Mouse (Mus musculus) adrenal gland, postnatal 25 days (tissue): Measurements from ENCODE around the gene Olfr517. TPM values are rescaled to one million over a fixed set of nuclear protein-coding genes. Genes with fewer than 3 reads are reported as not detected.

Experiments used
- DNase-seq: peaks from one replicate; pipeline ENCODE4 v3.0.0; 2021; ENCODE audit warnings: mixed read lengths
- long read RNA-seq: library from polyadenylated mRNA; stranded (forward); transcript quantifications from one replicate; pipeline ENCODE4 v2.0.0, GENCODE M21; 2021
- total RNA-seq: library from RNA; stranded (reverse); gene quantifications from 2 replicates; pipeline ENCODE4 v1.2.3, GENCODE M21; 2021

Gene Olfr517
- not detected in 2 replicates for total RNA-seq
- long read RNA-seq: 0 reads

GRCm38 (mm10) chr7:108872279-108872678 is at the start of gene Olfr517:
Gene Olfr517 (minus strand): TSS chr7:108872379.
- no peak for DNase-seq

GRCm38 (mm10) chr7:108903969-108904368 is 31.8 kb upstream of the Olfr517 start:
- DNase-seq: no peak

DNA sequence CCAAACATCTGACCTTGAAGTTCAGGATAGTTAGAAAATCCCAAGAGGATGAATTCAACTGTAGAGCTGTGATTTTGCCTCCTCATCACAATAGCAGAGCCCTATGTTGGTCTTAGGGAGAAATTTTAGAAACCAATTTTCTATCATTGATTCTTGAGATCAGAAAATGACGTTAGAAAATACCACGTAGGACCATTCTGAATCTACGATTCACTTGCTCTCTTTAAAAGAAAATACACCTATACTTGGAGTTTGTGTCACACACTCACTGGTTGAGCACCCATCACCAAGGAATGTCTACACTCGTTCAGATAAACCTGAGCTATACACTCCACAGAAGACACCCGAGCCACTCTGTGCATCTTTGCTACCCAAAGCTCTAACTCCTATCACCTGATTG is 22.1 kb upstream of the Olfr517 start, which contains the start of gene Olfr519:
Gene Olfr519 (minus strand): TSS at position 101 of the 400 bp plus-strand sequence.
- no peak for DNase-seq

DNA sequence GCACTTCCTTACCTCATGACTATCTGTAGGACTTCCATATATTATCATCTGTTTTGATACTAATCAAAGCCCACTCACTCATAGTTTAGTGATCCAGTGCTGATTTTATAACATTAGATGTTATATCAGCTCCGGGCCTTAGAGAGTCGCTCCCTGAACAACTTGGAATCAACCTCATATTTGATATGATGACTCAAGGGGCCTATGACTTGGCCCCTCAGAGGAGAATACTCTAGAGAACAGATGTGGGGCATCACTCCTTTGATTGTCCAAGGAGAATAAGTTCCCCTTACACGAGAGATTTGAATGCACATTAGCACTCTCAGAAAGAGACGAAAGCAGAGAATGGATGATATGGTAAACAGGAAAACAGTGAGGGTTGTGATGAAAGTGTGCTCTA is 12.7 kb upstream of the Olfr517 start, which contains the start of gene Olfr518:
Gene Olfr518 (minus strand): TSS at position 101 of the 400 bp plus-strand sequence.
- no peak for DNase-seq

GRCm38 (mm10) chr7:108850429-108850828 is 21.8 kb downstream of the Olfr517 start, which contains the start of gene Olfr516:
Gene Olfr516 (minus strand): TSS chr7:108850529.
- no peak for DNase-seq

DNA sequence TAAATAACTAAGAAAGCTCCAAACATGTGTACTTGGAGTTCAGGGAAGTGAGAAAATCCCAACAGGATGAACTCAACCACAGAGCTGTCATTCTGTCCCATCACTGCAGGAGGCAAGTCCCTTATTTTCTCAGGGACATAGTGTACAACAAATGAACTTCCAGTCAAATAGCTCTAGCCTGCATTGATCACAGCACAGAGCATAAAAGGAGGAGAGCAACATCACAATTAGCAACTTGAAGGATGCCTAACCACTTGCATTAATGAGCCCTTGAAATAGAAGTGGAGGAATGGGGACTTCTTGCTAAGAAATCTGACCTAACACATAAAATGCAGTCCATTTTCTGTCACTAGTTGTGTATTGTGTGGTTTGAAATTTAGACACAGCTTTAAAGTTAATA is 46.3 kb downstream of the Olfr517 start, which contains the start of gene Olfr514:
Gene Olfr514 (minus strand): TSS at position 101 of the 400 bp plus-strand sequence.
- no peak for DNase-seq

Other genes with a start within 250 kb of the Olfr517 start
- gene Olfr508, start 242.4 kb downstream of the Olfr517 start, total RNA-seq: not detected in 2 replicates
- not detected in 2 replicates for gene Olfr509, start 220.5 kb downstream of the Olfr517 start, total RNA-seq
- gene Olfr510, start 206.0 kb downstream of the Olfr517 start, total RNA-seq: not detected in 2 replicates
- gene Olfr512, start 159.1 kb downstream of the Olfr517 start, total RNA-seq: not detected in 2 replicates
- not detected in 2 replicates for gene Olfr513, start 121.4 kb downstream of the Olfr517 start, total RNA-seq
- gene Olfr514, start 46.4 kb downstream of the Olfr517 start, total RNA-seq: not detected in 2 replicates
- not detected in 2 replicates for gene Olfr516, start 21.9 kb downstream of the Olfr517 start, total RNA-seq
- not detected in 2 replicates for gene Olfr518, start 12.6 kb upstream of the Olfr517 start, total RNA-seq
- gene Olfr519, start 22.0 kb upstream of the Olfr517 start, total RNA-seq: not detected in 2 replicates
- 0.27 and 0.29 TPM in 2 replicates for gene Nlrp10, start 57.8 kb upstream of the Olfr517 start, total RNA-seq
- 143 and 156 TPM in 2 replicates for gene Eif3f, start 62.0 kb upstream of the Olfr517 start, total RNA-seq
- 26.0 and 30.1 TPM in 2 replicates for gene Tub, start 78.0 kb upstream of the Olfr517 start, total RNA-seq
- gene Ric3, start 211.0 kb upstream of the Olfr517 start, total RNA-seq: 31.9 and 37.8 TPM in 2 replicates